Mouse (Mus musculus) midbrain, embryonic 14.5 days (tissue): ENCODE measurements around the gene 2310030G06Rik. TPM values are rescaled to one million over a fixed set of nuclear protein-coding genes. Genes with fewer than 3 reads are reported as not detected.

Experiments used
- ATAC-seq: fragments of 200-750 bp; cut with Nextera tagmentation; 2 replicates; pipeline ENCODE4 v1.8.0; 2017; ENCODE audit warnings: moderate number of reproducible peaks, moderate library complexity; ENCODE audit not compliant: low FRiP score, low TSS enrichment
- DNase-seq: peaks from one replicate; pipeline ENCODE4 v3.0.0-alpha.2; 2015
- H3K27ac ChIP-seq: fragments of 300-500 bp; sonication (generic); replicated peaks from 2 replicates; pipeline ENCODE4 v1.5.1; 2014; ENCODE audit warnings: mild to moderate bottlenecking, low read depth, low read length, moderate library complexity
- H3K27me3 ChIP-seq: fragments of 300-500 bp; sonication (generic); 2 replicates; pipeline ENCODE4 v1.6.1; 2014; ENCODE audit warnings: low read length, control low read depth, mixed read lengths; ENCODE audit not compliant: control insufficient read depth, insufficient read depth
- H3K36me3 ChIP-seq: fragments of 300-500 bp; sonication (generic); 2 replicates; pipeline ENCODE4 v1.6.1; 2014; ENCODE audit warnings: low read length, control low read depth; ENCODE audit not compliant: control insufficient read depth, insufficient read depth
- H3K4me1 ChIP-seq: fragments of 300-500 bp; sonication (generic); 2 replicates; pipeline ENCODE4 v1.6.1; 2014; ENCODE audit warnings: mild to moderate bottlenecking, antibody characterized with exemption, low read length, control low read depth; ENCODE audit not compliant: control insufficient read depth, insufficient read depth
- H3K4me2 ChIP-seq: fragments of 300-500 bp; sonication (generic); 2 replicates; pipeline ENCODE4 v1.6.1; 2014; ENCODE audit warnings: mild to moderate bottlenecking, low read length, moderate library complexity
- H3K4me3 ChIP-seq: fragments of 300-500 bp; sonication (generic); replicated peaks from 2 replicates; pipeline ENCODE4 v1.5.1; 2014; ENCODE audit warnings: low read depth, low read length
- H3K9ac ChIP-seq: fragments of 300-500 bp; sonication (generic); replicated peaks from 2 replicates; pipeline ENCODE4 v1.6.1; 2014; ENCODE audit warnings: mild to moderate bottlenecking, low read length, moderate library complexity
- H3K9me3 ChIP-seq: fragments of 300-500 bp; sonication (generic); 2 replicates; pipeline ENCODE4 v1.6.1; 2016; ENCODE audit warnings: low read length, control low read depth, mixed read lengths; ENCODE audit not compliant: control insufficient read depth
- WGBS: fragments of 180-500 bp; shearing (Covaris S2); extraction: QIAGEN DNeasy Blood & Tissue Kit; methylation state at CpG from one replicate; pipeline ENCODE4 v1.1.7; 2014; 5-methylcytosine and 5-hydroxymethylcytosine counted together
- polyA plus RNA-seq: library from polyadenylated mRNA; unstranded; fragments of >200 nt; fragmentation: Nextera tagmentation; extraction: Ambion mirVana; gene quantifications from 2 replicates; pipeline ENCODE4 v1.2.1, GENCODE M21; 2014

The 2310030G06Rik gene
- polyA plus RNA-seq: 0.89 and 1.1 TPM in 2 replicates

GRCm38 (mm10) chr9:50746214-50746677 lies at the start of gene 2310030G06Rik:
TSS of gene 2310030G06Rik (minus strand) at chr9:50746536.
- Histone ChIP-seq H3K4me3 (peak within 1 kb of the TSS; percentile 30), H3K36me3 (no peaks in the 10 kb centered on the region), H3K4me2 (peak within 1 kb of the TSS; percentile 59), H3K9ac (peak within 1 kb of the TSS; percentile 43), H3K27me3 (peaks cover 3% of the 10 kb centered on the region; the same call in 1 of the 2 replicates), H3K27ac (no peak within 1 kb of the TSS), H3K9me3 (no peaks in the 10 kb centered on the region), H3K4me1 (0 out of 2 replicates have a peak, but pooled peaks cover 8% of the 10 kb centered on the region)
- 1% methylated on average over 19 of the region's 19 CpGs for WGBS
- DNase-seq (peak; percentile 46), ATAC-seq (no peak)

GRCm38 (mm10) chr9:50795266-50795665 lies 48.9 kb upstream of the 2310030G06Rik start:
- no peak overlapping the region for H3K9ac ChIP-seq
- no peaks in the 10 kb centered on the region for H3K4me1 ChIP-seq
- DNase-seq: no peak
- H3K27me3 ChIP-seq: no peaks in the 10 kb centered on the region
- peaks cover 63% of the 10 kb centered on the region for H3K36me3 ChIP-seq
- H3K4me2 ChIP-seq: no peak overlapping the region
- H3K9me3 ChIP-seq: no peaks in the 10 kb centered on the region
- WGBS: 93% methylated on average over 3 of the region's 3 CpGs
- no peak overlapping the region for H3K4me3 ChIP-seq
- H3K27ac ChIP-seq: no peak overlapping the region
- no peak for ATAC-seq

- Histone ChIP-seq H3K4me2 (no peak overlapping the region), H3K36me3 (peaks cover 92% of the 10 kb centered on the region), H3K27ac (no peak overlapping the region), H3K27me3 (no peaks in the 10 kb centered on the region), H3K4me3 (no peak overlapping the region), H3K4me1 (no peaks in the 10 kb centered on the region), H3K9ac (no peak overlapping the region), H3K9me3 (no peaks in the 10 kb centered on the region)
- 62% methylated on average over 2 of the region's 2 CpGs for WGBS
- no peak for ATAC-seq
- peak; percentile 24 for DNase-seq
These were observed 35.8 kb upstream of the 2310030G06Rik start for GRCm38 (mm10) chr9:50782155-50782554.

- no peak for ATAC-seq
- WGBS: 69% methylated on average over 11 of the region's 11 CpGs
- H3K9ac ChIP-seq: peak overlapping the region; percentile 90
These were observed 29.9 kb upstream of the 2310030G06Rik start for GRCm38 (mm10) chr9:50776162-50776760.

GRCm38 (mm10) chr9:50775662-50776126 lies 29.4 kb upstream of the 2310030G06Rik start:
- H3K27ac ChIP-seq: peak overlapping the region; percentile 90
- peaks cover 22% of the 10 kb centered on the region for H3K4me1 ChIP-seq
- H3K9me3 ChIP-seq: no peaks in the 10 kb centered on the region
- peak overlapping the region; percentile 81 for H3K4me2 ChIP-seq
- DNase-seq (peak; percentile 53), ATAC-seq (peak; percentile 70)
- peak overlapping the region; percentile 92 for H3K4me3 ChIP-seq
- under 1% methylated on average over 28 of the region's 30 CpGs for WGBS
- H3K27me3 ChIP-seq: no peaks in the 10 kb centered on the region
- peaks cover 45% of the 10 kb centered on the region for H3K36me3 ChIP-seq
- H3K9ac ChIP-seq: peak overlapping the region; percentile 90

More at GRCm38 (mm10) chr9:50776162-50776760, 29.9 kb upstream of the 2310030G06Rik start:
- Histone ChIP-seq H3K9me3 (no peaks in the 10 kb centered on the region), H3K27ac (peak overlapping the region; percentile 90), H3K4me3 (peak overlapping the region; percentile 92), H3K4me2 (peak overlapping the region; percentile 81), H3K36me3 (peaks cover 48% of the 10 kb centered on the region), H3K27me3 (no peaks in the 10 kb centered on the region), H3K4me1 (peaks cover 22% of the 10 kb centered on the region)
- DNase-seq: no peak

- Histone ChIP-seq H3K9ac (peak within 1 kb of the TSS; percentile 90), H3K36me3 (peaks cover 40% of the 10 kb centered on the region), H3K9me3 (no peaks in the 10 kb centered on the region), H3K4me1 (peaks cover 22% of the 10 kb centered on the region), H3K4me3 (peak within 1 kb of the TSS; percentile 92), H3K4me2 (peak within 1 kb of the TSS; percentile 81), H3K27ac (peak within 1 kb of the TSS; percentile 90), H3K27me3 (no peaks in the 10 kb centered on the region)
- whole genome bisulfite sequencing: under 1% methylated on average over 39 of the region's 51 CpGs
- DNase-seq: peak; percentile 93
- peak; percentile 78 for ATAC-seq
These were observed 28.8 kb upstream of the 2310030G06Rik start, which contains the start of the genes Alg9 and 1110032A03Rik for GRCm38 (mm10) chr9:50774991-50775612. TSS of gene Alg9 (plus strand) at chr9:50775019. TSS of gene 1110032A03Rik (minus strand) at chr9:50775520.

- Histone ChIP-seq H3K27ac (peak overlapping the region; percentile 90; the same call in 1 of the 2 replicates), H3K9me3 (no peaks in the 10 kb centered on the region), H3K4me1 (peaks cover 24% of the 10 kb centered on the region), H3K27me3 (no peaks in the 10 kb centered on the region), H3K4me3 (peak overlapping the region; percentile 92), H3K9ac (peak overlapping the region; percentile 29; the same call in 1 of the 2 replicates), H3K4me2 (peak overlapping the region; percentile 81), H3K36me3 (peaks cover 30% of the 10 kb centered on the region)
- DNase-seq: no peak
- WGBS: 79% methylated on average over 4 of the region's 4 CpGs
- no peak for ATAC-seq
These were observed 27.7 kb upstream of the 2310030G06Rik start for GRCm38 (mm10) chr9:50774026-50774462.

- no peaks in the 10 kb centered on the region for H3K27me3 ChIP-seq
- ATAC-seq (no peak), DNase-seq (no peak)
- WGBS: 77% methylated on average over 2 of the region's 2 CpGs
- H3K27ac ChIP-seq: no peak overlapping the region
- no peak overlapping the region for H3K4me3 ChIP-seq
- peaks cover 23% of the 10 kb centered on the region for H3K4me1 ChIP-seq
- H3K9ac ChIP-seq: no peak overlapping the region
- no peaks in the 10 kb centered on the region for H3K9me3 ChIP-seq
- no peak overlapping the region for H3K4me2 ChIP-seq
- H3K36me3 ChIP-seq: peaks cover 15% of the 10 kb centered on the region; the same call in 1 of the 2 replicates
These were observed 23.7 kb upstream of the 2310030G06Rik start for GRCm38 (mm10) chr9:50770011-50770410.
